ENCODE assay signal across 20 mouse cellular contexts in the genomic region with DNA sequence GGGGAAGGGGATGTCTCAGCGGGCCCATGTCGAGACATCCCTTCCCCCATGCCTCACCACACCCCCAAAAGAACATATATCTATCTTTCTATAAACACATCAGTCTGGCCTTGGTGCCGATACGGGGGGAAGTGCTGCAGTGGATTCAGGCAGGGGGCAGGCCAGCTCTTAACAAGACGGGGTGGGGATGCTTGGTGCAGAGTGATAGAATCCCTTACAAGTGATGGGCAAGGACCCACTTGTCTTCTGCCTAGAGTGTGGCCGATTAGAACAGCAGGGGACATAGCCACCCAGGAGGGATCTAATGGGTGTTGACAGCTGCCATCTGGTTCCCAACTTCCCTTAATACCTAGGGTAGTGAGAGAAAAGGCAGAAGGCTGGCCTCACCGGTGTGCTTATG. TPM values are rescaled to one million over a fixed set of nuclear protein-coding genes. Genes with fewer than 3 reads are reported as not detected.
DNase-seq lines count a peak whose midpoint lies in the region; ATAC-seq lines count a peak whose summit lies in the region.
"Had no signal": no experiment of that assay in that cellular context is flagged by ENCODE, and none has a peak within 500 bp of the region (broad histone marks: within the 10 kb centered on the region; RNA-seq: fewer than 3 reads in every experiment).

No protein-coding gene starts in this region.

- H3K9me3 ChIP-seq in heart, embryonic 13.5 days = no peaks in the 10 kb centered on the region
- no peaks in the 10 kb centered on the region for H3K9me3 ChIP-seq in liver, embryonic 12.5 days (replicated peaks)
- H3K9me3 ChIP-seq in embryonic facial prominence, embryonic 13.5 days = no peaks in the 10 kb centered on the region
- H3K9me3 ChIP-seq: forebrain, embryonic 12.5 days; hindbrain, embryonic 13.5 days; midbrain, embryonic 12.5 days; neural tube, embryonic 15.5 days had no signal

- no peak overlapping the region for H3K9ac ChIP-seq in heart, embryonic 13.5 days
- no peak overlapping the region for H3K9ac ChIP-seq in liver, embryonic 12.5 days
- H3K9ac ChIP-seq in embryonic facial prominence, embryonic 13.5 days = no peak overlapping the region
- H3K9ac ChIP-seq: forebrain, embryonic 12.5 days; hindbrain, embryonic 13.5 days; midbrain, embryonic 12.5 days; neural tube, embryonic 15.5 days had no signal

- peaks cover 19% of the 10 kb centered on the region for H3K4me1 ChIP-seq in heart, embryonic 13.5 days
- peaks cover 49% of the 10 kb centered on the region for H3K4me1 ChIP-seq in liver, embryonic 12.5 days
- H3K4me1 ChIP-seq in embryonic facial prominence, embryonic 13.5 days = peaks cover 54% of the 10 kb centered on the region

- no peak for DNase-seq in heart, adult 8-10 months (ENCODE audit: low spot score)
- no peak for DNase-seq in liver
- DNase-seq in adrenal gland, postnatal 14 days = no peak
- DNase-seq in layer of hippocampus, postnatal 36 days = no peak
- DNase-seq: adrenal gland, adult 8-10 months; B cell, adult 2 months; cerebellum, adult 11 months; gastrocnemius, postnatal 14 days; layer of hippocampus, adult 9-11 months; right cerebral cortex, postnatal 25 days; thymus, adult 2 months had no signal

- peak overlapping the region; percentile 75; the same call in 1 of the 2 replicates for H3K27ac ChIP-seq in heart, embryonic 13.5 days (replicated peaks)
- 0 out of 2 replicates have a peak overlapping the region, but pooled peaks have one; percentile 6 for H3K27ac ChIP-seq in liver, embryonic 12.5 days
- peak overlapping the region; percentile 65 for H3K27ac ChIP-seq in embryonic facial prominence, embryonic 13.5 days
- H3K27ac ChIP-seq: forebrain, embryonic 12.5 days; hindbrain, embryonic 13.5 days; midbrain, embryonic 12.5 days; neural tube, embryonic 15.5 days had no signal

- ATAC-seq in heart, embryonic 13.5 days (ENCODE audit: extremely low read depth, insufficient number of reproducible peaks, low FRiP score, low TSS enrichment) = no peak
- ATAC-seq in liver, embryonic 12.5 days = no peak
- no peak for ATAC-seq in embryonic facial prominence, embryonic 13.5 days (ENCODE audit: insufficient number of reproducible peaks, insufficient read depth, low FRiP score, low TSS enrichment, low read depth)
- ATAC-seq in monocyte, adult 5-6 weeks (replicated peaks; ENCODE audit: insufficient number of reproducible peaks, low FRiP score, low TSS enrichment, poor library complexity, severe bottlenecking) = 0 out of 2 replicates have a peak, but pooled peaks have one; percentile 25

- WGBS in heart, embryonic 13.5 days = 12% methylated on average over 7 of the region's 7 CpGs
- WGBS in liver, embryonic 12.5 days (ENCODE audit: insufficient replicate concordance) = 30% methylated on average over 7 of the region's 7 CpGs
- WGBS in embryonic facial prominence, embryonic 13.5 days = 46% methylated on average over 7 of the region's 7 CpGs

- H3K36me3 ChIP-seq in heart, embryonic 13.5 days = no peaks in the 10 kb centered on the region
- no peaks in the 10 kb centered on the region for H3K36me3 ChIP-seq in liver, embryonic 12.5 days
- H3K36me3 ChIP-seq in embryonic facial prominence, embryonic 13.5 days = no peaks in the 10 kb centered on the region
- H3K36me3 ChIP-seq: forebrain, embryonic 12.5 days; hindbrain, embryonic 13.5 days; midbrain, embryonic 12.5 days; neural tube, embryonic 15.5 days had no signal

- H3K27me3 ChIP-seq in heart, embryonic 13.5 days (replicated peaks) = peaks cover 70% of the 10 kb centered on the region
- 0 out of 2 replicates have a peak, but pooled peaks cover 10% of the 10 kb centered on the region for H3K27me3 ChIP-seq in liver, embryonic 12.5 days (replicated peaks)
- H3K27me3 ChIP-seq in embryonic facial prominence, embryonic 13.5 days = no peaks in the 10 kb centered on the region

- no peak overlapping the region for H3K4me3 ChIP-seq in heart, embryonic 13.5 days
- H3K4me3 ChIP-seq in liver, embryonic 12.5 days = no peak overlapping the region
- no peak overlapping the region for H3K4me3 ChIP-seq in embryonic facial prominence, embryonic 13.5 days
- H3K4me3 ChIP-seq: forebrain, embryonic 12.5 days; hindbrain, embryonic 13.5 days; midbrain, embryonic 12.5 days; neural tube, embryonic 15.5 days had no signal

- H3K4me2 ChIP-seq in heart, embryonic 13.5 days = no peak overlapping the region
- no peak overlapping the region for H3K4me2 ChIP-seq in liver, embryonic 12.5 days
- H3K4me2 ChIP-seq in embryonic facial prominence, embryonic 13.5 days = no peak overlapping the region
- H3K4me2 ChIP-seq: forebrain, embryonic 12.5 days; hindbrain, embryonic 13.5 days; midbrain, embryonic 12.5 days; neural tube, embryonic 15.5 days had no signal

RNA-seq across cellular contexts. Expression of gene Ifitm1, which starts 3.9 kb away (rescaled TPM):
- polyA plus RNA-seq in heart, embryonic 13.5 days (2015; fragmentation: Nextera tagmentation; extraction: Ambion mirVana) = 9.7 and 15.9 TPM in 2 replicates
- 1 to 10 TPM; 1.6 to 6.3 (median 5.0) TPM for total RNA-seq in heart, adult 8-10 months (2022)
- 19.5 and 23.4 TPM in 2 replicates for polyA plus RNA-seq in liver, embryonic 12.5 days (2016; fragmentation: Nextera tagmentation; extraction: Ambion mirVana)
- polyA plus RNA-seq in embryonic facial prominence, embryonic 13.5 days (2015; fragmentation: Nextera tagmentation; extraction: Ambion mirVana) = 91.5 and 101 TPM in 2 replicates
- total RNA-seq in monocyte, adult 5-6 weeks (2017) = 38.2 to 83.6 TPM (median 70.9 TPM) in 3 replicates
- total RNA-seq in adrenal gland, postnatal 14 days (2021) = 7.3 and 13.5 TPM in 2 replicates
- total RNA-seq in layer of hippocampus, postnatal 36 days (2021) = 1 to 10 TPM; 1.6 to 3.8 TPM

RNA-seq across cellular contexts. Expression of gene Ifitm2, which starts 15.1 kb away (rescaled TPM):
- polyA plus RNA-seq in heart, embryonic 13.5 days (2015; fragmentation: Nextera tagmentation; extraction: Ambion mirVana) = 505 and 535 TPM in 2 replicates
- 100 to 1,000 TPM in 1 of 4 experiments, 10 to 100 TPM in 3; 86.2 to 101 (median 90.3) TPM for total RNA-seq in heart, adult 8-10 months (2022)
- polyA plus RNA-seq in liver, embryonic 12.5 days (2016; fragmentation: Nextera tagmentation; extraction: Ambion mirVana) = 355 TPM in 2 replicates
- 1,314 and 1,591 TPM in 2 replicates for polyA plus RNA-seq in embryonic facial prominence, embryonic 13.5 days (2015; fragmentation: Nextera tagmentation; extraction: Ambion mirVana)
- 203 to 367 TPM (median 305 TPM) in 3 replicates for total RNA-seq in monocyte, adult 5-6 weeks (2017)
- total RNA-seq in adrenal gland, postnatal 14 days (2021) = 458 and 515 TPM in 2 replicates
- total RNA-seq in layer of hippocampus, postnatal 36 days (2021) = 10 to 100 TPM in 1 of 2 experiments, 1 to 10 TPM in 1; 8.4 to 14.1 TPM

RNA-seq across cellular contexts. Expression of gene Gm45717, which starts 15.2 kb away (rescaled TPM):
- not detected in 2 replicates for polyA plus RNA-seq in heart, embryonic 13.5 days (2015; fragmentation: Nextera tagmentation; extraction: Ambion mirVana)
- total RNA-seq in heart, adult 8-10 months (2022) = not detected
- polyA plus RNA-seq in liver, embryonic 12.5 days (2016; fragmentation: Nextera tagmentation; extraction: Ambion mirVana) = not detected in 2 replicates
- 1.1 TPM in 1 of 2 replicates, not detected in the other for polyA plus RNA-seq in embryonic facial prominence, embryonic 13.5 days (2015; fragmentation: Nextera tagmentation; extraction: Ambion mirVana)
- total RNA-seq in monocyte, adult 5-6 weeks (2017) = not detected in 3 replicates
- 1.1 TPM in 1 of 2 replicates, not detected in the other for total RNA-seq in adrenal gland, postnatal 14 days (2021)
- total RNA-seq in layer of hippocampus, postnatal 36 days (2021) = not detected
- total RNA-seq: adrenal gland, adult 8-10 months; gastrocnemius, postnatal 14 days had no signal
- polyA plus RNA-seq: forebrain, embryonic 12.5 days; hindbrain, embryonic 13.5 days; limb, embryonic 14.5 days; midbrain, embryonic 12.5 days; neural tube, embryonic 15.5 days; thymus, adult 2 months had no signal

RNA-seq across cellular contexts. Expression of gene Ifitm5, which starts 20.8 kb away (rescaled TPM):
- 1.2 TPM in 2 replicates for polyA plus RNA-seq in heart, embryonic 13.5 days (2015; fragmentation: Nextera tagmentation; extraction: Ambion mirVana)
- under 1 TPM in 3 of 4 experiments, not detected in 1; 0.35 to 0.72 (median 0.37) TPM for total RNA-seq in heart, adult 8-10 months (2022)
- polyA plus RNA-seq in liver, embryonic 12.5 days (2016; fragmentation: Nextera tagmentation; extraction: Ambion mirVana) = 0.94 and 0.99 TPM in 2 replicates
- 32.4 and 56.7 TPM in 2 replicates for polyA plus RNA-seq in embryonic facial prominence, embryonic 13.5 days (2015; fragmentation: Nextera tagmentation; extraction: Ambion mirVana)
- 2.4 TPM in 1 of 3 replicates, not detected in the others for total RNA-seq in monocyte, adult 5-6 weeks (2017)
- 0.63 and 1.4 TPM in 2 replicates for total RNA-seq in adrenal gland, postnatal 14 days (2021)
- not detected for total RNA-seq in layer of hippocampus, postnatal 36 days (2021)
- total RNA-seq: gastrocnemius, postnatal 14 days had no signal

RNA-seq across cellular contexts. Expression of gene Pgghg, which starts 29.7 kb away (rescaled TPM):
- 13.1 and 13.8 TPM in 2 replicates for polyA plus RNA-seq in heart, embryonic 13.5 days (2015; fragmentation: Nextera tagmentation; extraction: Ambion mirVana)
- total RNA-seq in heart, adult 8-10 months (2022) = 1 to 10 TPM; 3.8 to 5.3 (median 4.3) TPM
- polyA plus RNA-seq in liver, embryonic 12.5 days (2016; fragmentation: Nextera tagmentation; extraction: Ambion mirVana) = 7.8 and 7.9 TPM in 2 replicates
- polyA plus RNA-seq in embryonic facial prominence, embryonic 13.5 days (2015; fragmentation: Nextera tagmentation; extraction: Ambion mirVana) = 25.1 and 25.7 TPM in 2 replicates
- 10.6 to 14.2 TPM (median 13.8 TPM) in 3 replicates for total RNA-seq in monocyte, adult 5-6 weeks (2017)
- 26.9 and 28.9 TPM in 2 replicates for total RNA-seq in adrenal gland, postnatal 14 days (2021)
- total RNA-seq in layer of hippocampus, postnatal 36 days (2021) = 1 to 10 TPM; 3.9 to 4.0 TPM

Comparison
In these comparisons a context has a peak if more than half of its experiments do, and no peak if none do; other contexts are left out.
1. H3K27ac ChIP-seq: peak in every context shown above with its lines; median percentile 75 in heart, embryonic 13.5 days; 65 in embryonic facial prominence, embryonic 13.5 days; 6 in liver, embryonic 12.5 days.
2. RNA of gene Ifitm2, which starts 15.1 kb away (total RNA-seq): 458 to 515 TPM in adrenal gland, postnatal 14 days, 203 to 367 TPM in monocyte, adult 5-6 weeks and 86.2 to 101 TPM in heart, adult 8-10 months; 8.4 to 14.1 TPM in layer of hippocampus, postnatal 36 days; every median in the first group is over 4 times any median in the second.